Mouse (Mus musculus) cerebellum, adult (tissue): ENCODE measurements at regions not wholly inside any gene's neighbourhood (a gene's known extent, or its start where the extent isn't known, plus 50 kb on each side); places are given as distances from the start of the nearest gene placed in this dataset.

Experiments used
- ATAC-seq: cut with Nextera tagmentation; 2 replicates; pipeline ENCODE4 v1.9.2; 2017; ENCODE audit warnings: mild to moderate bottlenecking, moderate library complexity, mixed read lengths; ENCODE audit not compliant: insufficient number of reproducible peaks, low FRiP score, low TSS enrichment

DNA sequence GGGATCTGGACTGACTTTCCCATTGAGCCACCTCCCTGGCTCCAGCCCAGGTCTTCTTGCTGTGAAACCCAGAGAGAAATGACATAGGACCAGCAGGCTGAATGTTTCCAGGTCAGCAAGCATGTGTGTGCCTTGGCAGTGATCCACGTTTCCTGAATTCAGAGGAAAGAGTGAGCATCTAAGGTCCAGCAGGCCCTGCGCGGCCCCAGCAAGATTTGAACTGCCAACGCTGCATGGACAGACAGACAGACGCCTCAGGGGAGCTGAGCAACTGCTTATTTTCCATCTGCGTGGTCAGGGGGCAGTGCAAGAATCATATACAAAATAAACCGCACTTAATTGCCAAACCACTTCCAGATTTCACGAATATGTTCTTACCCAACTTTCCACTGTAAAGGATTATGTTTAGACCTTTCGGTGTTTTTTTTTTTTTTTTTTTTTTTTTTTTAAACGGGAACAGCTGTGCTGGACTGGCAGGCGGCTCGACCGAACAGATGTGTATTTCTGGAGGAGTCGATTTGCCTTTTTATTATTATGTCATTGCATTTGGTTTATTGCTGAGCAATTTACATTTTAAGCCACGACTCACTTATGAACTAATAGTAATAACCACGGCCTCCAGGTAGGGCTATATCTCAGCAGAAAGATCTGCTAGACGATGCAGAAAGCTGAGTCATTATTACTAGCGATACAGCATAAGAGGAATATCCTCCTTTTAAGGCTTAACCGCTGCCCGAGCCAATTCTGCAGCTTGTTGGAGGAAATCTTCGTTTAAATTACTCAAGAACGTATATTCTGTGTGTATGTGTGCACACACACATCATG lies 435.7 kb upstream of the Kazn start:
- ATAC-seq, result peak; percentile 52; the same call in 1 of the 2 replicates

DNA sequence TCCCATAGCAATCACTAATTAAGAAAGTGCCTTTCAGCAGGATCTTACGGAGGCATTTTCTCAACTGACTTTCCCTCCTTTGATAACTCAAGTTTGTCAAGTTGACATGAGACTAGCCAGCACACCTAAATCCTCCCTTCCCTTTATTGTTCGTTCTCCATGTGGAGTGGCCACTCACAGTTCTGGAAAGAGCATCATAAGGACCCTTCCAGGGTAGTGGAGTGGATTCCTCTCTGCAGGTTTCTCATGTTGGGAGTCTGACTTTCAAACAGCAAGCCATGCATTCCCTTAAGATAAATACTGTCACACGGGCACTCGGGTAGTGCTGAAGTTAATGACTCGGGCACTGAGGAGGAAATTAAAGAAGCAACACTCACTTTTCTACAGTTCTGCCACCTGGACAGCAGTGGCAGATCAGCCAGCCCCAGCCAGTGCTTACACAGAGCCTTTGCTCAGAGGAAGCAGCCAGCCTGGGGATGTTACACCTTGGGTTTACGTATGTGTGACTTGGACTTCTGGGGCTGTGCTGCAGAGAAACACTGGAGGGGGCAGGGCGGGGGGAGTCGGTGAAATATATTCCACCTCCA lies 432.8 kb upstream of the Kazn start:
- ATAC-seq, result no peak

DNA sequence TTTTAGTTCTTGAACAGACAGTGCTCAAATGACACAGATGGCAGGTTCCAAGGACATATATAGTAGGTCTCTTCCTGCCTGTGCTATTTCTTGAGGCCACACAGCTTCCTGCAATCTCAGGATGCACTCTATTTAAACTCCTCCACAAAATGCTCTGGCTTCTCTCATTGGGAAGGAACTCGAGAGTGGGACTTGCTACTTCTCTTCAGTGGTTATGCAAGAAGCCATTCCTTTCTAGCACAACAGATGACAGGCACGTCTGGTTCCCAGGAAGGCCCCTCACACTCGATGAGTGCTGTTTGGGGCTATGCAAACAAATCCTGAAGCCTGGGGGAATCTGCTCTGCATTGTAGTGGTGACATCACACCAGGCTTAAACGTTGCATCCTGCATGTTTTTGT lies 425.6 kb upstream of the Kazn start:
- ATAC-seq, result no peak

DNA sequence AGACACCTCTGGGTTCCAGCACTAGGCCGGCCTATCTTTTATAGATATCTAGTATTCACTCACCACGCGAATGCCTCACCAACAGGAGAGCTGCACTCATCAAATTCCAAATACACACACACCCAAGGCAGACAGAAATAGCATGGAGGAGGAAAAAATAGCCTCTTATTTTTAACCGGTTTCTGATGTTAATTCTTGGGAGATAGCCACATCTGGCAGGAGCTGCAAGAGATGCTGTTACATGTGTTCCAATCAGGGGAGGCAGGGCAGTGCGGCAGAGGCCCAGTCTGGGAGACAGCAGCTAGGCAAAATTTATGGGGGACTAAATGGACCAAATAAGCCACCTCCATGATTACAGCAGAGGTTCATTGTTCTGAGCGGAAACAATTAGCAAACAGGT lies 419.0 kb upstream of the Kazn start:
- ATAC-seq, result no peak

DNA sequence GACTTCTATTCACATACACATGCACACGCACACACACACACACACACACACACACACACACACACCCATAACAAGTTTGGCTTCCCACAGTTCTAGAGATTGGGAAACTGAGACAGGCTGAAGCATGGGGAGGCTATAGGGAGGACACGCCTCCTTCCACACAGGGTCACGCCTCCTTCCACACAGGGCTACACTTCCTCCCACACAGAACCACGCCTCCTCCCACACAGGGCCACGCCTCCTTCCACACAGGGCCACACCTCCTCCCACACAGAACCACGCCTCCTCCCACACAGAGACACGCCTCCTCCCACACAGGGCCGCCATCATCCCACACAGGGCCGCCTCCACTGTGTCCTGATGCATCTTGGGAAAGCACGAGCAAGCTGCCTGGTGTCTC lies 401.9 kb upstream of the Kazn start:
- no peak for ATAC-seq

DNA sequence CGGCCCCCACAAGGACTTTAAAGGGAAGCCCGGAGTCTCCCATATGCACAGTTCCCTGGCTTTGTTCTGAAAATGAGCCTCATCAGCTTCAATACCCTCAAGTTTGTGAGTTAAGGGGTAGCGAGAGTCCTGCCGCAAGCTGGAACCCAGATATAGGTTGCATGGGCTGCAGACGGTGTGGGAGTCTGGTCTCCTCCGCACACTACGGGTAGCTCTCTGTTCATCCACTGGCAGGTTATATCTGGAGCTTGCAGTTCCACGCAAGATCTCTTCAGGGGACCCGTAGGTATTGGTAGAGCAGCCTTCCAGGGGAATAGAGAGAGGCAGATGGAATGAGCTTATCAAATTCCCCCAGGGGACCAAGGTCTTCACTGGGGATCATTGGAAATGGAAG lies 400.1 kb upstream of the Kazn start:
- no peak for ATAC-seq

DNA sequence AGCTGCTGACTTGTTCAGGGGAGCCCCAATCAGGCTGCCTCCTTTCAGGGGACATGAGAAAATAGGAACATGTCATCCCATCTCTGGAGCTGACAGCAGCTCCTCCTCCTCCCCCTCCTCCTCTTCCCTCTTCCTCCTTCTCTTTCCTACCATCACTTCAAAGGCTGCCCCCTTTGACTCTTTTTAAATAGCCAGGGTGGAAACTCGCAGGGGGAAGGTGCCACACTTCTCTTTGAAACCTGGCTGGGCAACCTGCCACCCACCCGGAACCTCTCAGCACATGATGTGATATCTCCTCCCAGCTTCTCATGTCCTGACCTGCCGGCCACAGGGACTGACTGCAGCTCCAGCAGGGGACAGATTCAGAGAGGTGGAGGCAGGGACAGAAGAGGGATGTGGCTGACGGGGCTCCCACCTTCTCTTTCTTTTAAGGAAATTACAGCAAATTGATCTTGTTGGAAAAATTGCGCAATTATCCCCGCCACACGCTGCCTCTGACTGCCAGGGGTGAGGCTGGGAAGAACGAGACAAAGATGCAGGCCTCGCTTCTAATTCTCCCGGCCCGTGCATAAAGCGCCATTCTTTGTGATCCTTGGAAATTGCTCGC lies 399.6 kb upstream of the Kazn start:
- no peak for ATAC-seq

DNA sequence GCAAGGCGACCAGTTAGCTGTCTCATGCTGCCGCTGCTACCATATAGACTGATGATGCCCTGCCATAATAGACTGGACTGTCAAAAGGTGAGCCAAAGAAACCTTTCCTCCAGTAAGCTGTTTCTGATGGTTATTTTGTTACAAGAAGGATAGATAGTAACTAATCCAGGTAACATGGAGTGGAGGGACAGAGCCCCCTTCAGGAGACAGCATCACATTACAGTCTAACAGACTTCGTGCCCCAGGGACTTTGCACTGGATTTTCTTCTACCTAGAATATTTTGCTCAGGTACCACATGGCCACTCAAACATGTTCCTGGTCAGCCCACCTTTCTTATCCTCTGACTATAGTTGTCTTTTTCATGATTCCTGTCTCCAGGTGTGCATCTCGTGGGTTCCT lies 398.9 kb upstream of the Kazn start:
- ATAC-seq, result no peak

DNA sequence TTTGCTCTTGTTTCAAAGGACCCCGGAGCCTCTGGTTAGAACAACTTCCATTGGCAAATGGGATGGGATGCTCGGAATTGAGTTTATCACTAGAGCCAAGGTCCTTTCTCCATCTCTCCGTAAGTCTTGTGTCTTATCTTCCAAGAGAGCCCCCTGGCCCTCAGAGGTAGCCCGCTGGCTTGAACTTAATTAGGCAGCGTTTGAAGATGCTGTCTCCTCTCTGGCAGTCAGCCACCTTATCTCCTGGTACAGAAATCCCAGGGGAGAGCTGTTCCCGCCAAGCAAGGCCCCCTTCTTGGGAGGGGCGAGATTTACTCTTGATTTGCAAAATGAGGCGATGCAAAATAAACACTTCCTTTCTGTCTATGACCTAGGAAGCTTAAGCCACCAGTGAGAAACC lies 395.2 kb upstream of the Kazn start:
- ATAC-seq, result no peak

DNA sequence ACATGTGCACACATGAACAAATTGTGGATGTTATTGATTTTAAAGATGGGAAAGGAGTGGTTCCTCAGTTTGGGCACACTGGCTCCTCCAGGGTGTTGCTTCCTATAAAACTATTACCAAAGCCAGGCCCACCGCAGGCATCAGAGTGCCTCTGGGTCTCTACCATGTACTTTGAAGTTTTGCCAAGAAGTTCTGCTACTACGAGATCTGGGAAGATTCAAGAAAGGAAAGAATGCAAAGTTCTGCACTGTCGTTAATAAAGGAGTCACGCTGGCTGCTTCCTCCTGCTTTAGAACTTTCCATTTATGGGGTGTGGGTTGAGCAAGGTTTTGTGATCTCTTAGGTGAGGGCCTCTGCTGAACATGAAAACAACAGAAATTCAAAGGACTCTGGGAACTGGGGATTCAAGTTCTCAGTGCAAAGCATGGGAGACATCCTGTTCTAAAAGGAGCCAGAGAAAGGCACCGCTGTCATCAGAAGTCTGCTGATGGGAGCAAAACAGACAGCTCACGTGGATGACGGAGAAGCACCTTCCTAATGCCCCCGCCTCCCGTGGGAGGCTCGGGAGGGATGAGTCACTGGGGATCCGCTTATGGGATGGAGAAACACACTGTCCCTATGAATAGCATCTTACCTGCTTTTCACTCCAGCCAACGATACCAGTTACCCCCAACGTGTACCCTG lies 394.6 kb upstream of the Kazn start:
- ATAC-seq, result no peak

DNA sequence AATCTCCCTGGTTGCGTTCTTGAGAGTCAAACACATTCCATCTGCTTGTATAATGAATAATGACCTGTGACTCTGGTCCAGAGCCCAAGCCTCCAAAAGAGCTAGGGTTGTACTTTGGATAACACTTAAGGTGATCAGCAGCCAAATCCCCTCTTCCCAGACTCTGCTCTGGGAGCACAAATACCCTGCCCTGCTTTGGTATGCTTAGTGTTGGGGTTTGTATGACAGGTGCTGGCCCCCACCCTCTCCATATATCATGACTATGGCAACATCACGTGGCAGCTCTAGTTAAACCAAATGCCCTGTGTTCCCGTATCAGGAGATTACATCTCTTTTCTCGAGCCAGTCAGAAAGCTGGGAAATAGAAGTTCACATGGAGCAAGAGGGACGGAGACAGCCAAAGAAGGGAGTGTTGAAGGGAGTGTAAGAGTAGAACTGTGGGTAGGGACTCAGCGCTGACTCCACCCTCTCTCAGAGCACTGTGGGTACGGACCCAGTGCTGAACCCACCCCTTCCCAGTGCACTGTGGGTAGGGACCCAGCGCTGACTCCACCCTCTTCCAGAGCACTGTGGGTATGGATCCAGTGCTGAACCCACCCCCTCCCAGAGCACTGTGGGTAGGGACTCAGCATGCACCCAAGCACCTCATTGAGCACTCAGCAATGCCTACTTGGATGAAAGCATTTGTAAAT lies 387.4 kb upstream of the Kazn start:
- no peak for ATAC-seq

DNA sequence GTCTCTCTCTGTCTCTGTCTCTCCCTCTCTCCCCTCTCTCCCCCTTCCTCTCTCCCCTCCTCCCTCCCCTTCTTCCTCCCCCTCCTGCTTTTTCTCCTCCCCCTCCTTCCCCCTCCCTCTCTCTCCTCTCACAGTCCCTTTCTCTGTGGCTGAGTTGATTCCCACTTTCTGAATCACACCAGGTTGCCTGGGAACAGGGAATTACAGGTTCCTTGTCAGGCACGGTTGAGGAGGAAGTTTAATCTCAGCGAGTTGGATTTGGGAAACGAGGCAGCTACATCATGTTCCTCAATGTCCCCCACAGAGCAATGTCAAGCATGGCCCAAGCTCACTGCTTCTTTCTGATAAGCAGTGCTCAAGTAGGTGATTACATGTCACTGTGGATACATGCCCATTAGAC lies 386.3 kb upstream of the Kazn start:
- ATAC-seq, result no peak

DNA sequence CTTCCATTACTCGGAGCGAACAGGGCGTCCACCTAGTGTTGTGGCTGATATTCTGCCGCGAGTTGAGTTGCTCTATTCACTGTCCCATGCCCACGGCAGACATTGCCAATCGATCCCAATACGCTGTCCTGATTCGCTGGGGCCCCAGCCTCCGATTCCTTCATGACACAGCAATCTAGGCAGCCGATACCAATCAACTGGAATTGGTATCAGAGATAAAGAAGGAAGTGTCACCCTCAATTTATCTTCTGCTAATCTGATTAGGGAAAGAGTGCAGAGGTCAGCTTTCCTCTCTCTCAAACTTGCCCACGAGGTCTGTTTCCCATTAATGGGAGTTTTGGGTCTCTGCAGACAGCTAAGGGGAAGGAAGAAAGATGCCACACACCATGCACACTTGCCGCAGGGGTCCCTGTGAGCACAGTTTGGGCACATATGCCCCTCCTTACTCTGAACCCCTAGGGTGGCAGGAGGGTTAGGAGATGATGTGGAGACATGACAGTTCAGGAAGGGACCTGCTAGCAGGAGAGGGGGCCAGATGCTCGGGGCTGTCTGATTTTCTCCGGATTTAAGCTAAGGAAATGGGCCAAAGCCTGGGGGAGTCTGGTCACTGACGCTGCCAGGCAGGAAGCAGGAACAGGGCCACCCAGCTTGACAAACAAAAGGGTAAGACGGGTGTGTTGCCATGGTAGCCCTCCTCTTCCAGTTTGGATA lies 383.1 kb upstream of the Kazn start:
- no peak for ATAC-seq

DNA sequence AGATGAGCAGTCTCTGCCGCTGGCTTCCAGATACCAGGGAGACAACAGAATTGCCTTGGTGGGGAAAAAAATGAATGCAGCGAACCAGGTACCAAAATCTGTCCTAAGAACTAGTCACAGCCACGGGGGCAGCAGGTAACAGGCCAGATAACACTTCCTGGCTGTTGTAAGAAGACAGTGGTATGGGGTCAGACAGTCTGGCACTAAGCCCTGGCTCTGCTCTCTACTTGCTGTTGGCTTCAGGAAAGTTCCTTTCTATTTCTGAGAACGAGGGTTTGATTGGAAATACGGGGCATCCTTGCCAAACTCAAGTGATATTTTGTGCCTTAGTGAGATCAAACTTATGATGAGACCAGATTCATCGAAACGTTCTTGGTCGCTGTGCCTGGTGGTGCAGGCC lies 380.2 kb upstream of the Kazn start:
- no peak for ATAC-seq

DNA sequence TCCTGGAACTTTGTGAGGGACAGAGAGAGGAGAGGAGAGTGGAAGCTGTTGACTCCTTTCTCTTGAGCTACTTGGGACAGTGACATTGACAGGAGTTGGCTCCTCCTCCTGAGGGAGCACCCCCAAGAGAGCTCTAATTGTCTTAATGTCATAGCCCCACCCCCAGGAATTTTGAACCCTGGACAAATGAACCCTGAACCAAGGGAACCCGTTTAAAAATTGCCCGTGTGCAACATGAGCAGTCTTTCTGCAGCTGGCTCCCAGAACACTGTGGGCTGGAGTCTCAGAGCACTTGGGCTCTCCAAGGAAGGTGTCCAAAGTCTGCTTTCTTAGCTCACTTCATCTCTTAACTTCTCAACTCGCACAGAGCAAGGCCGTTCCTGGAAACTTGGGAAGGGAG lies 379.6 kb upstream of the Kazn start:
- ATAC-seq, result no peak

DNA sequence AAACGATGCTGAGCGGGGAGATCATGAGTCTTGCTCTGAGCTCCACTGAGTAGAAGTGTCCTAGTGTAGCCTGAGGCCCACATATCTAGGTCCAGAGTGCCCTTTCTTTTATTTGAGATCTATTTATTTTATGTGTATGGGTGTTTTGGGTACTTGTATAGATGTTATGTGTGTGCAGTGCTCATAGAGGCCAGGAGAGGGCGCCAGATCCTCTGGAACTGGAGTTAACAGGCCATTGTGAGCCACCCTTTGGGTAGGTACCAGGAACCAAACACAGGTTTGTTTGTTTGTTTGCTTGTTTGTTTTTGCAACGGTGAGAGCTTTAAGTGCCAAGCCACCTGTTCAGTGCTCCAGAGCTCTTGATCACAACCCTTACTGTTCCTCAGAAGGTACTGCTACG lies 378.5 kb upstream of the Kazn start:
- no peak for ATAC-seq

DNA sequence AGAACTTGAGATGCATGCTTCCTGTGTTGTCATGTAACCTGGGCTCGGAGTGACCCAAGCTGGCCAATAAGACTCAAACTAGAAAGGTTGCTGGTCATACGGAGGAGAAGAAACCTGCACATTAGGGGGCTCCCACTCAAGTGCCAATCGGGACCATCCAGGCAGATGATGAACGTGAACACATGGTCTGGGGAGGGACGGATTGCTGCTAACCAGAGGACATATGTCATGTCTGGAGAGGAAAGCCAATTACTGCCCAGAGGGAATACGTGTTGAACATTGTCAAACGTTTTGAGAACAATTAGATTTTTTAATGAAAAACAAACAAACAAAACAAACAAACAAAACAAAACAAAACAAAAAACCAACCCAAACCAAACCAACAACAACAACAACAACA lies 377.7 kb upstream of the Kazn start:
- no peak for ATAC-seq

DNA sequence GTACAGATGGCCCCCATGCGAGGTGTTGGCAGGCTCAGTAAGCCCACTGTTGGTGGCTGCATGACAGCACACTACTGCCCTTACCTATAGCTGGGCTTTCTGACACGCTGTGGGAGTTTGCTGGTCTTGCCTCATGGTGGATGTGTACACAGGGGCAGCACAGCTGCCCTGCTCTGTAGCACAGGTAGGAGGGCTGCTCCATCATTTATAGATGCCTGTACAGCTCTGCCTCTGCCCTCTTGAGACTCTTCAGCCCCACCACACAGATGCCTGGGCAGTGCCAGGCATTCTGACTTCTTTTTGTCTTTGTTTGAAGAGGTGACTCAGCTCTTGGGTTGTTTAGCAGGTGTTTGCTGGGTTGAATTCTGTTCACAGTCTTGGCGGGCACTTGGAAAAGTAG lies 365.9 kb upstream of the Kazn start:
- no peak for ATAC-seq

DNA sequence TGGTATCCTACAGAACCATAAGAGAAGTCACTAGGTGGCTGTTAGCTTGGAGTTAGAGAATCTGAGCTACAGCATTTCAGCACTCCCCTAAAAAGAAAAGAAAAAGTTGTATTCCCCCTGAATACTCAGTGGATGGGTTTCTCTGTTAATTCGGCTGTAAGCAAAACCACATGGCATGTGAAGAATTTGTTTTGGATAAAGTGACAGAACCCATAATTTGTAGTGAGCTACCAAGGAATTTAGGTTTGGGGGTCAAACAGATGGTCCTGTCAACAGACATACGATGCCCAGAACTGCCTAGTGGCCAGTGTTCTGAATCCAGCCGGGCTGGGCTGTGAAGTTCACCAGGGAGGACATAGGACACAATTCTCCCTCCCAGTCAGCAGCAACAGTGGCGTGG lies 358.0 kb upstream of the Kazn start:
- ATAC-seq, result no peak

DNA sequence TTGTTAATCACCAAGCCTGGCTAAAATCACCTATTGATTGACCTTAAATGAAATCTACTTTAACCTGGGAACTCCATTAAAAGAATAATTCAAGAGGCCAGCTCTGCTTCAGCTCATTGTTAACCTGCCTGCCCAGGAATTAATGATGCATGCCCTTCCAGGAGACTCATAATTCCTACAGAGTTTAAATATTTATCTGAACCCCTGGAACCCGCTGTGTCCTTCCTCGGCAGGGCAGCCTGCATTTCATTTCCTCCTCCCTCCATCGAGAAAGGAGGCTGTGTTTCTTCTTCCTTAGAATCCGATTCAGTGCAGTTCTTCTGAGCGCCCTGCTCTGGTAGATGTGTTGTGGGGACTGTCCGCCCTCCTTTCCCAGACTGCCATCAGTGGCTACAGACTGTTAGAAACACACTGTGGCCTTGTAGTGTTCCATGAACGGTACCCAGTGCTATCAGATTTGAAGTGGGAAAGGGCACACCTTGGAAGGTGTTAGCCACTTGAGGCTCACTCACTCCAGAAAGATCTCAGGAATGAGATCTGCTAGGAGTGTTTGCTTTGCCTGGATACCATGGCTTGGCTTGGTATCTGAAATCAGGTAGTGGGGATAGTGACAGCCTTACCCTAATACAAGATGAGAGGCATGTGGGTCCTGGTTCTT lies 350.0 kb upstream of the Kazn start:
- no peak for ATAC-seq
